Mouse (Mus musculus) heart, postnatal 25 days (tissue): ENCODE data around the gene Ube2v1. TPM values are rescaled to one million over a fixed set of nuclear protein-coding genes. Genes with fewer than 3 reads are reported as not detected.
"Not testable (repeated sequence)": the region's sequence is repeated elsewhere in the genome, so short reads cannot be mapped to it uniquely, and the experiment has no call there.

Experiments used
- DNase-seq: peaks from one replicate; pipeline ENCODE4 v3.0.0; 2022; ENCODE audit warnings: low spot score
- intact Hi-C: fragments of 180-260 bp; cut with DNase I; formaldehyde crosslinking; loops from one replicate; pipeline ENCODE4 v1.15.1; 2025
- total RNA-seq, 2 experiments: library from RNA; stranded (reverse); gene quantifications; 2 replicates each; pipeline ENCODE4 v1.2.3; 2021

Ube2v1 gene
- total RNA-seq, 2 experiments from 2014 or later: 99.3 to 105 TPM

DNA sequence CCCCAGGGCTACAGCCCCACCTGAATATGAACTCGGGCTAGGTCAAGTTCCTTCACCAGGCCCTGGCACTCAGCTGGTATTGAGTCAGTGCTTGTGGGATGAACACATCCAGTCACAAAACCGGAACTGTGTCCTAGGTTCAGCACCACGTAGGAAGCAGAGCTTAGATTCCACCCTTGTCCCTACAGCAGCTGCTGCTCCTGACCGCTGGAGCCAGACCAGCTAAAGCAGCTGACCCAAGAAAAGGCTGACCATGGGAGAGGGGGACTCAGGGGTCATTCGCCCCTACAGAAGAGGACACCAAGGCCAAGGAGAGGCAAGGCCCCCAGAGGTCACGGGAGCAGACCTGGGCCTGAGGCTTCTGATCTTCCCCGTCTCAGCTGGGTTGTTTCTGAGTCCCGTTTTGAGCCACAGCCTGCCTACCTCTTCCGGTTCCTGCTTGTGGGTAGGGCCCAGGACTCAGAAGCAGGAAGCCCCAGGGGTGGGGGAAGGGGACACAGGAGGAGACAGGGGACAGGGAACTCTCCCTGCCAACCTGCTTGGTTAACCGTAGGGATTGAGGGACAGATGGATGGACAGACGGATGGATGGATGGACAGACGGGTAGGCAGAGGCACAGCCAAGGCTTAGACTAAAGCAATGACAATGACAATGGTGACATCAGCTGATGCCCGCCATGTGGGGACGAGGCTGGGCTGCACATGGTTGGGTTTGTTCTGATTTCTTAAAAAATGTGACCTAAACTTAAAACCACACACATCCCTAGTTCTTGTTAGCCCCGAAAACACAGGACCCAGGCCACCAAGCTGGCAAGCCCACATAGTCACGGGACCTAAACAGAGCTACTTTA is 25.0 kb upstream of the Ube2v1 start:
- no peak for DNase-seq
- intact Hi-C loops: no loop called here

DNA sequence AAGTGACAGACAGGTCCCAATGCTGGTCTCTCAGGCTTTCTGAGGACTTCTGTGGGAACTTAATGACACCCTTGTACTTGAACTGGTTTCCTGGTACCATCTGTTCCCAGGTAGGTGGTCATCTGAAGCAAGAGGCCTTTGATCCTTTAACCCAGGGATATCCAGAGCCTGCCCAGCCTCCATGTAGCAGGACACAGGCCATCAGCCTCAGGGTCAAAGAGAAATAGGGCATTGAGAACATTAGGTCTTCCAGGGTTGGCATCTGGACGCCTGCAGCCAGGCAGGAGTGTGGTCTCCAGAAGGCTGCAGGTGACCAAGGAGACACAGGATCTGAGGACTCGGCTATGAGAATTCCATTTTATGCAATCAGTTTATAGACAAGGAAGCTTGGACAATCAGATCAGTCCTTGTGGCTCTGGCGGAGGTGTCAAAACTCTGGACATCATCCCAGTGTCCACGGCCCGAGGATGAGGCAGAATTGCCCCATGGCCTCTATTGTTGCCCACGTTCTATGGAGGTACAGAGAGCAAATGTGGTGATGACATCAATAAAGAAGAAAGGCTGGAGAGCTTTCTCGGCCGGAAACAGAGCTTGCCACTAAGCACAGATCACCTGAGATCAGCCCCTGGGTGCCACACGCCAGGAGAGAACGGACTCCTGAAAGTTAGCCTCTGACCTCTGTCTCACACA is 23.2 kb upstream of the Ube2v1 start:
- DNase-seq: no peak
- intact Hi-C loops: no loop called here

GRCm38 (mm10) chr2:167652694-167653093 is 20.8 kb upstream of the Ube2v1 start:
- no peak for DNase-seq
- intact Hi-C loops: no loop called here

DNA sequence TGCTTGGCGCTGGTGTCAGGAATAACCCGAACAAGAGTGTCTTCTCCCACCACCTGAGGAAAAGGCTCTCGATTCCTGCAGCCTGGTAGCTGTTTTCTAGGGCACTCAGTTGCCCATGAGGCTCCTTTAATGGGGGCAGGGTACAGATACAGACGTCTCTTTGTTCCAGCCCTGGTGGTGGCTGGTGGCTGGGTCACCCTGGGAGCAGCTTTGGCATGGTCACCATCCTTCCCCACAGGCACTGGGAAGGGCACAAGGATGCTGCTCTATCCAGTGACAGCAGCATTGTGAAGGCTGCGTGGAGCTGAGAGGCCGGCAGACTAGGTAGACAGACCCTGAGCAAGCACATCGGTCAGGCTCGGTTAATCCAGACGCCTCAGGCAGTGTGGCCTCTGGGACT is 19.7 kb upstream of the Ube2v1 start:
- DNase-seq: no peak
- intact Hi-C loops: no loop called here

- no peak for DNase-seq
- intact Hi-C loops: no loop called here
These were observed 17.6 kb upstream of the Ube2v1 start for GRCm38 (mm10) chr2:167649290-167650032.

GRCm38 (mm10) chr2:167646411-167646810 is 14.5 kb upstream of the Ube2v1 start:
- intact Hi-C loops: no loop called here
- no peak for DNase-seq

GRCm38 (mm10) chr2:167643356-167644052 is 11.6 kb upstream of the Ube2v1 start:
- intact Hi-C loops: loop anchor here (5.0 kb wide), 1 partner anchor 254 kb away; no protein-coding TSS in a partner anchor
- DNase-seq: not testable (repeated sequence)

GRCm38 (mm10) chr2:167642164-167642563 is 10.3 kb upstream of the Ube2v1 start:
- no peak for DNase-seq
- intact Hi-C loops: loop anchor here (5.0 kb wide), 1 partner anchor 255 kb away; no protein-coding TSS in a partner anchor

GRCm38 (mm10) chr2:167641337-167641736 is 9.4 kb upstream of the Ube2v1 start:
- intact Hi-C loops: loop anchor here (1.0 to 5.0 kb wide), 2 partner anchors 39 to 256 kb away; no protein-coding TSS in a partner anchor
- no peak for DNase-seq

DNA sequence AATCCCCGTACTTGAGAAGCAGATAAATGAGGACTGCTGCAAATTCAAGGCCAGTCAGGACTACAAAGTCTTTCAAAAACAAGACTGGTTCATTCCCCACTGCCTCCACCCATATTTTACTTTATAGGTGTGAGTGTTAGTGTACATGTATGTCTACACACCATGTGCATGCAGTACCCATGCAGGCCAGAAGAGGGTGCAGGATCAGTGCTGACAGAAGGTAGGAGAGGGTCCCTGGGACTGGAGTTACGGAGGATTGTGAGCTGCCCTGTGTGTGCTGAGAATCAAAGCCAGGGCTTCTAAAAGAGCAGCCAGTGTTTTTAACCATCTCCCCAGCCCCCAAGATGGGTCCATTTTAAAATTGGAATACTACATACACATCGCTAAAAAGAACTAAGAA is 8.4 kb upstream of the Ube2v1 start:
- DNase-seq: no peak
- intact Hi-C loops: loop anchor here (5.0 kb wide), 1 partner anchor 257 kb away; no protein-coding TSS in a partner anchor

DNA sequence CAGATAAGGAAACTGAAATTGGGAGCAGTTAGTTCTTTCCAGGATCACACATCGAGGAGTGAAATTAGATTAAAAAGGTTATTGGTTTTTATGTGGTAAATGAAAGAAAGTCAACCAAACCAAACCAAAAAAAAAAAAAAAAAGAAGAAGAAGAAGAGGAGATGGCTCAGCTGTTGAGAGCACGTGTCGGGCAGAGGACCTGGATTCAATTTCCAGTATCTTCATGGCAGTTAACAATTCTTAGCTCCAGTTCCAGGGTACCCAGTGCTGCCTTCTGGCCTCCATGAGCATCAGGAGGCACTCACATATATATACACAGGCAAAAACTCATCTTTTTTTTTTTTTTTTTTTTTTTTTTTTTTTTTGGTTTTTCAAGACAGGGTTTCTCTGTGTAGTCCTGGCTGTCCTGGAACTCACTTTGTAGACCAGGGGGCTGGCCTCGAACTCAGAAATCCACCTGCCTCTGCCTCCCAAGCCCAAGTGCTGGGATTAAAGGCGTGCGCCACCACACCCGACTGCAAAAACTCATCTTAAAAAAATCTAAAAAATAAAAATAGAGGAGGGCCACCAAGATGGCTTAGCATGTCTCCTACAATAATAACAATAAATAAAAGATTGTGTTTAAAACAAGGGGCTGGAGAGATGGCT is 3.1 kb upstream of the Ube2v1 start:
- intact Hi-C loops: no loop called here

GRCm38 (mm10) chr2:167634338-167634770 is 2.5 kb upstream of the Ube2v1 start:
- intact Hi-C loops: no loop called here
- DNase-seq: peak; percentile 90

More for the DNA sequence above, 3.1 kb upstream of the Ube2v1 start:
- DNase-seq: no peak

DNA sequence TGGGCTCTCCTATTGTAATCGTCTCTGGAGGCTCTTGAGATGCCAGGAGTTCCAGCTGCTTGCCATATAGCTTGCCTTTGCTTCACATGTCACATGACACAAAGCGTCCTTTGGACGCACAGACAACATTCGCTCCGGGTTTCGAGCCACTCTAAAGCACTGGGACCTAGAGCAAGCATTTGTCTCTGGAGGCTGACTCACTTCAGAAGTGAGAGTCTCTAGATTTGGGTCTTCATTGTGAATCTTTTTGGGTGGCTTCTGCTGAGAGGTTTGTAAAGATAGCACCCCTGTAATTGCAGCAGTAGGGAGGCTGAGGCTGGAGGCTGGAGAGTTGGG is 1.6 kb upstream of the Ube2v1 start:
- intact Hi-C loops: no loop called here
- DNase-seq: no peak

GRCm38 (mm10) chr2:167632731-167633536 is 1.0 kb upstream of the Ube2v1 start:
- DNase-seq: no peak
- intact Hi-C loops: no loop called here

GRCm38 (mm10) chr2:167631181-167631590 is 709 bp downstream of the Ube2v1 start:
- DNase-seq: no peak
- intact Hi-C loops: no loop called here

GRCm38 (mm10) chr2:167630421-167630820 is 1.5 kb downstream of the Ube2v1 start:
- intact Hi-C loops: no loop called here
- no peak for DNase-seq

GRCm38 (mm10) chr2:167629665-167630209 is 2.2 kb downstream of the Ube2v1 start:
- intact Hi-C loops: no loop called here
- DNase-seq: no peak

GRCm38 (mm10) chr2:167628872-167629271 is 3.0 kb downstream of the Ube2v1 start:
- no peak for DNase-seq
- intact Hi-C loops: no loop called here
